Mouse (Mus musculus) lung, postnatal 0 days (tissue): ENCODE measurements around the gene Npnt. TPM values are rescaled to one million over a fixed set of nuclear protein-coding genes. Genes with fewer than 3 reads are reported as not detected.

Experiments used
- ATAC-seq: fragments of 200-750 bp; cut with Nextera tagmentation; 2 replicates; pipeline ENCODE4 v1.8.0; 2017; ENCODE audit warnings: moderate library complexity
- DNase-seq: peaks from one replicate; pipeline ENCODE4 v3.0.0-alpha.2; 2016; ENCODE audit warnings: low spot score
- H3K27ac ChIP-seq: fragments of 300-500 bp; sonication (generic); 2 replicates; pipeline ENCODE4 v1.5.1; 2014; ENCODE audit warnings: antibody characterized with exemption, mild to moderate bottlenecking, low read length, mixed read lengths
- H3K27me3 ChIP-seq: fragments of 300-500 bp; sonication (generic); replicated peaks from 2 replicates; pipeline ENCODE4 v1.6.1; 2014; ENCODE audit warnings: low read length, mixed read lengths; ENCODE audit not compliant: insufficient read depth
- H3K36me3 ChIP-seq: fragments of 300-500 bp; sonication (generic); 2 replicates; pipeline ENCODE4 v1.6.1; 2014; ENCODE audit warnings: low read length, mixed read lengths; ENCODE audit not compliant: insufficient read depth
- H3K4me1 ChIP-seq: fragments of 300-500 bp; sonication (generic); 2 replicates; pipeline ENCODE4 v1.6.1; 2014; ENCODE audit warnings: antibody characterized with exemption, low read depth, low read length, mixed read lengths; ENCODE audit not compliant: insufficient read depth
- H3K4me2 ChIP-seq: fragments of 300-500 bp; sonication (generic); replicated peaks from 2 replicates; pipeline ENCODE4 v1.6.1; 2014; ENCODE audit warnings: low read depth, mild to moderate bottlenecking, low read length, moderate library complexity, mixed read lengths
- H3K4me3 ChIP-seq: fragments of 300-500 bp; sonication (generic); 2 replicates; pipeline ENCODE4 v1.5.1; 2014; ENCODE audit warnings: low read depth, low read length
- H3K9ac ChIP-seq: fragments of 300-500 bp; sonication (generic); replicated peaks from 2 replicates; pipeline ENCODE4 v1.6.1; 2014; ENCODE audit warnings: low read depth, mild to moderate bottlenecking
- H3K9me3 ChIP-seq: fragments of 300-500 bp; sonication (generic); 2 replicates; pipeline ENCODE4 v1.6.1; 2016; ENCODE audit warnings: low read length, mixed read lengths
- CTCF ChIP-seq: IDR thresholded peaks from 2 replicates; pipeline ENCODE4 v1.5.1; 2016; ENCODE audit warnings: antibody characterized with exemption, mild to moderate bottlenecking
- EP300 ChIP-seq: IDR thresholded peaks from 2 replicates; pipeline ENCODE4 v1.6.1; 2016; ENCODE audit warnings: antibody characterized with exemption, mild to moderate bottlenecking, control low read depth
- WGBS: fragments of 180-500 bp; shearing (Covaris S2); extraction: QIAGEN DNeasy Blood & Tissue Kit; methylation state at CpG from one replicate; pipeline ENCODE4 v1.1.7; 2014; 5-methylcytosine and 5-hydroxymethylcytosine counted together
- polyA plus RNA-seq: library from polyadenylated mRNA; unstranded; fragments of >200 nt; fragmentation: Nextera tagmentation; extraction: Ambion mirVana; gene quantifications from 2 replicates; pipeline ENCODE4 v1.2.1, GENCODE M21; 2015

Gene Npnt
- polyA plus RNA-seq, 1 experiment from 2014 or later, result 352 TPM

DNA sequence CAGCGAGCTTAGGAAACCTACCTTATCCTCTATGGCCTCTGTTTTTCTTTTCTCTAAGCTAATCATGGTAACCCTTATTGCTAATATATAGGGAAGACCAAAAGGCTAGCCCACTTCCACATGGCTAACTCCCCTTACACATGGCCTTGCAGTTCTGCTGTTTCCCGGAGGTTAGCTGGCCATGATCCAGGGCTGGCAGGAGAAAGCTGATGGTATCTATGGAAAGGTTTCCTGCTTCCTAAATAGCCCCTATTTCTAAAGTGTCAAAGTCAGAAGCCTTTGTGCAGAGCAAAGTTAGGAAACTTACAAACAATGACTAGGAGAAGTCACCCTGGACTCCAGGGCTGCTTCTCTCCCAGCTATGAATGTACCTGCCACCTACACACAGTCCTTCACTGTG lies 81.3 kb downstream of the Npnt start:
- WGBS, result 38% methylated on average over 2 of the region's 2 CpGs
- Histone ChIP-seq H3K36me3 (no peaks in the 10 kb centered on the region), H3K27ac (no peak overlapping the region), H3K4me1 (no peaks in the 10 kb centered on the region; the same call in 1 of the 2 replicates), H3K4me3 (no peak overlapping the region), H3K9me3 (no peaks in the 10 kb centered on the region), H3K27me3 (no peaks in the 10 kb centered on the region), H3K4me2 (no peak overlapping the region), H3K9ac (no peak overlapping the region)
- peak; percentile 55 for DNase-seq
- peak; percentile 34; the same call in 1 of the 2 replicates for ATAC-seq
- TF ChIP-seq EP300 (peak; percentile 73), CTCF (no peak)

DNA sequence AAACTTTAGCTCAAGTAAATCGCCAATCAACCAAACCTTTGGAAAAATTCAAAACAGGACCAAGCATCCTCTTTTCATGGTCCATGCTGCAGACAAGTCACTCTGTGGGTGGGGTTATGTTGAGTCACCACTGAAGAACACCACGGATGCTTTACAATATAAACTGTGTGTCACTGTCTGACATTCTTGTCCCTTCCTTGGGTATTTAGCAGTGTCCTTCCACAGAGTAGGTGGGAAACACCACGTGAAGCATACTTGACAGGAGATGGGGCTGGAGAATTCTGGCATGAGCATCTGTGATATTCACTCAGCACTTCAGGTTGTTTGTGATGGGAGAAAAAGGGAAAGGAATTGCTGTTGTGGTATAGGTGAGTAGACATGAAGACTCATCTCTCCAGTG lies 83.1 kb downstream of the Npnt start:
- ATAC-seq, result no peak
- Histone ChIP-seq H3K36me3 (no peaks in the 10 kb centered on the region), H3K4me1 (no peaks in the 10 kb centered on the region), H3K27ac (no peak overlapping the region), H3K9ac (no peak overlapping the region), H3K27me3 (0 out of 2 replicates have a peak, but pooled peaks cover 5% of the 10 kb centered on the region), H3K4me3 (no peak overlapping the region), H3K9me3 (no peaks in the 10 kb centered on the region), H3K4me2 (no peak overlapping the region)
- no peak for DNase-seq
- 79% methylated on average over 3 of the region's 3 CpGs for WGBS
- TF ChIP-seq CTCF, result no peak
- no peak for TF ChIP-seq EP300

DNA sequence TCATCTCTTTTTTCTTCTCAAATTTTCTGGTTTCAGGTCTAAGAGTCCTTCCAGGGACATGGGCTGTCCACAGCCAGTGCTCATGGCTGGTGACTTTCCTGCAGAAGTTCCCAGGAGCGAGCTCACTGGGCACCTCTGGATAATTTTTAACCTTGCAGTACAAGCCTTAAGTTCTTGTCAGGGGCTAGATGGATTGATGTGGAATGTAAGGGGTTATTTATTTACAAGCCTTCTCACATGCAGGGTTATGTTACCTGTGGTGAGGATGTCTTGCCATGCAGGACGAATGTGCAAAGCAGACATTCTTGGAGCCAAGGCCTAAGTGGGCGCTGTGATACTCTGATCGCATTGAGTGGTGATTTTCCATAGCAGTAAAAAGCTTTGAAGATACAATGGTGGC lies 84.5 kb downstream of the Npnt start:
- Histone ChIP-seq H3K27me3 (0 out of 2 replicates have a peak, but pooled peaks cover 5% of the 10 kb centered on the region), H3K27ac (no peak overlapping the region), H3K9me3 (no peaks in the 10 kb centered on the region), H3K4me3 (no peak overlapping the region), H3K4me2 (no peak overlapping the region), H3K36me3 (no peaks in the 10 kb centered on the region), H3K4me1 (no peaks in the 10 kb centered on the region), H3K9ac (no peak overlapping the region)
- no peak for ATAC-seq
- 69% methylated on average over 4 of the region's 4 CpGs for WGBS
- TF ChIP-seq CTCF (no peak), EP300 (no peak)
- no peak for DNase-seq

DNA sequence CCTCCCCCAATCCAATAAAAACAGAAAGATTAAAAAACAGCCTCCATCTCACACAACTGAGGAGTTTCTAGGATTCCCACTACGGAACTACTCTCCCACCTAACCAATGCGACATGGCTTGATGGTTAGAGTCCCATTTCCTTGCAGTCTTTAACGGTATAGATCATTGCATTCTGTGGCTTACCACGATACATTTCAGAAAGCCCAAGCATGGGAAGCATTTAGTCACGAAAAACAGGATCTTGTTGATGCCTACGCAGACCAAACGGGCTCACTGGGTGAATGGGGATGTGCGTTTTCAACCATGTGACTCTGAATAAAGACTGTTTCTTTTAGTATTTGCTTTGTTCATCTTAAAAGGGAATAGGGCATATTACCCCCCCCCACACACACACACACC lies 85.1 kb downstream of the Npnt start:
- Histone ChIP-seq H3K4me2 (no peak overlapping the region), H3K9me3 (no peaks in the 10 kb centered on the region), H3K27ac (no peak overlapping the region), H3K4me3 (no peak overlapping the region), H3K9ac (no peak overlapping the region), H3K36me3 (no peaks in the 10 kb centered on the region), H3K4me1 (no peaks in the 10 kb centered on the region), H3K27me3 (0 out of 2 replicates have a peak, but pooled peaks cover 5% of the 10 kb centered on the region)
- no peak for TF ChIP-seq CTCF
- no peak for TF ChIP-seq EP300
- no peak for ATAC-seq
- WGBS, result 83% methylated on average over 8 of the region's 8 CpGs
- DNase-seq, result no peak

DNA sequence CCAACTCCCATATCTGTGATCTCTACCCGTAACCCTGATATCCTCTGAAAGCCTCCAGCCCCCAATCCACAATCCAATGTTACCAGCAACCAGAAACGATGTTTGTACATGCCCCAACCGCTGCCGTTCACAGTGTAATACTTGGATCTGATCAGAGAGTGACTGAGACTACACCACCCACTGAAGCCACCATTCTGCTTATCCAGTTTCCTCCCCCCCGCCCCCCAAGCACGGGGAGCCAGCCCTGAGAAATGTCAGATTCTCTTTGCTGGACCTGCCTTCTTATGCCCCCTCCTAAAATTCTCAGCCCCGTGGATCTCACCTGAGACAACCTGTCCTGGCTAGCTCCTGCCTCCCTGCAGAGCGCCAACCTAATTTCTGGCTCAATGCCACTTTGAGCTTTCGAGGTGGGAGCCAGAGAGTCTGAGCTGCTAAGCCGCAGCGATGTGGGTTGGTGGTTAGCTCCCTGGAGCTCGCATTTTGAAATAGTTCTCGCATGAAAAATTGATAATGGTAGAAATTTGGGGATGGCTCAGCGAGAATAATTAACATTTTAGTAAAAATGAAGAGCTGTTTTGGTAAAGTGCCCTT lies 85.7 kb downstream of the Npnt start:
- H3K36me3 ChIP-seq, result no peaks in the 10 kb centered on the region
- H3K4me1 ChIP-seq, result no peaks in the 10 kb centered on the region; the same call in 1 of the 2 replicates
- H3K9me3 ChIP-seq, result no peaks in the 10 kb centered on the region
- 0 out of 2 replicates have a peak, but pooled peaks cover 5% of the 10 kb centered on the region for H3K27me3 ChIP-seq
- H3K4me3 ChIP-seq, result no peak overlapping the region
- H3K4me2 ChIP-seq, result no peak overlapping the region
- no peak for TF ChIP-seq EP300
- TF ChIP-seq CTCF, result no peak
- no peak overlapping the region for H3K27ac ChIP-seq
- no peak overlapping the region for H3K9ac ChIP-seq
- ATAC-seq (no peak), DNase-seq (no peak)
- WGBS, result 51% methylated on average over 14 of the region's 14 CpGs

DNA sequence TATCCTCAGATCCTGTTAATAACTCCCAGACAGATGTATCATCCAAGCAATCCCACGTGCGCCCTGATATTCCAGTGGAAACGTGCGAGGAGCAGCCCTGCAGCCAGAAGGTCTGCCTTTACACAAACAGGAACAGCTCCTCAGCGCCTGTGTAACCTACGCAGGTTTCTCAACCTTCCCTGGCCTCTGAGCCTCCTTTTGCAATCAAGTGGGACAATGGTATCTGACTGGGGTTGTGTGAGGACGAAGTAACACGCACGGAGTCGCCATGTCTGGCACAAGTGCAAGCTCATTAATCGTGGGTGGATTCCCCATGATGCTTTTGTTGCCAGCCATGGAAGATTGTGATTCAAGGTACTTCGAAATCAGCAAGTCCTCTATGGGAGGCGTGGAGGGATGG lies 86.2 kb downstream of the Npnt start:
- Histone ChIP-seq H3K9me3 (no peaks in the 10 kb centered on the region), H3K36me3 (no peaks in the 10 kb centered on the region), H3K9ac (no peak overlapping the region), H3K4me1 (peaks cover 5% of the 10 kb centered on the region; the same call in 1 of the 2 replicates), H3K4me3 (no peak overlapping the region), H3K27ac (no peak overlapping the region), H3K4me2 (no peak overlapping the region), H3K27me3 (0 out of 2 replicates have a peak, but pooled peaks cover 5% of the 10 kb centered on the region)
- no peak for DNase-seq
- ATAC-seq, result no peak
- TF ChIP-seq EP300 (no peak), CTCF (no peak)
- WGBS, result 53% methylated on average over 13 of the region's 13 CpGs
